Mouse (Mus musculus) ovary, postnatal 14 days (tissue): ENCODE results near the gene 2310030G06Rik.

ENCODE experiments used
- DNase-seq: peaks from one replicate; pipeline ENCODE4 v3.0.0; 2022; ENCODE audit warnings: low spot score

The 2310030G06Rik gene

DNA sequence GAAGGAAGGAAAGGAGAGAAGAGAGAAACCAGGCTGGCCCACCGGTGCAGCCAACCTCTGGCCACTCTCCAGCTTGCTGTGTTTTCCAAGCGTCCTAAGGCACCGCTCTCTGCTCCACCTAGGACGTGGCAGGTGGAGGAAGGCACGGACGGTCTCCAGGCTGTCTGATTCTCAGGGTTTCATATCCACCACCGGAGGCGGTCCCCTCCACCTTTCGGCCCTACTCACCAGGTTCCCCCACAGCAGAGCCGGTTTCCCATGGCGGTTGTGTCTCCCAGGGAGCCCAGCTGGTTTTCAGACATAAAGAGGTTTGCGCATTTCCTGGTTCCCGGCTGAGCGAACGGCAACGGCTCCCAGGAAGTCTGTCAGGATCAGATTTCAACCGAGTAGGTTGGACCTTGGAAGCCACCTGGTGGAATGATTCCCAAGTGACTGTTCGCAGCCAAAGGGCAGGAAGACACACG is at the start of gene 2310030G06Rik:
Gene 2310030G06Rik, minus strand, starts transcription at position 323 of the 464 bp plus-strand sequence.
- no peak for DNase-seq

DNA sequence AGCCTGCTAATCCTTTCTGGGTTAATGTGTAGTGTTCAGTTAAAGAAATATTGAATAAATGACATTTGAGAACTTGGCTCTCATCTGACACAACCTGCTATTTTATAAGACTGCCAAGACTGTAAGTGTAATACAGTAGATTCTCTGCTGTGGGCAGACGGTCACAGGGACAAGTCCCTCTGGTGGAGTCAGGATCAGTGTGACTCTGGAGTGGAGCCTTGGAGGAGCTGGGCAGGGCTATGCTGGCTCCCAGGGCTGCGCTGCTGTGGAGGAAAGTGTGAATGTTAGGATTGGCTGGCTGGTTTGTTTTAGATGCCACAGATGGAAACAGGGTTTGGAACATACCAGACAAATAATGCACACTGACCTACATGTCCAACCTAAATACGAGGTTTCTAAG is 48.9 kb upstream of the 2310030G06Rik start:
- no peak for DNase-seq

DNA sequence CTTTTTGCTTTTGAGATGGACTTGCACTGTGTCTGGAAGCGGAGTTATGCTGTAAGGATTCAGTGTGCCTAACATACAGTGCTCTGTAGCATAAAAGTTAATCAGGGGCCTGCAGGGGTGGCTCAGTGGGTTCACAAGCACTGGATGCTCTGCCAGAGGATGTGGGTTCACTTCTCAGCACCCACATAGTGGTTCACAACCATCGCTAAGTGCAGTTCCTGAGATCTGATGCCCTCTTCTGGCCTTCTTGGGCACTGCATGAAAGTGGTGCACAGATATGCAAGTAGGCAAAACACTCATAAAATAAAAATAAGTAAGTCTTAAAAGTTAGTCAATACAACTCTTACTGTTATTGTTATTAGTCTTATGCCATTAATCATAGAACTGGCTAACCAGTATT is 35.8 kb upstream of the 2310030G06Rik start:
- DNase-seq = no peak

DNA sequence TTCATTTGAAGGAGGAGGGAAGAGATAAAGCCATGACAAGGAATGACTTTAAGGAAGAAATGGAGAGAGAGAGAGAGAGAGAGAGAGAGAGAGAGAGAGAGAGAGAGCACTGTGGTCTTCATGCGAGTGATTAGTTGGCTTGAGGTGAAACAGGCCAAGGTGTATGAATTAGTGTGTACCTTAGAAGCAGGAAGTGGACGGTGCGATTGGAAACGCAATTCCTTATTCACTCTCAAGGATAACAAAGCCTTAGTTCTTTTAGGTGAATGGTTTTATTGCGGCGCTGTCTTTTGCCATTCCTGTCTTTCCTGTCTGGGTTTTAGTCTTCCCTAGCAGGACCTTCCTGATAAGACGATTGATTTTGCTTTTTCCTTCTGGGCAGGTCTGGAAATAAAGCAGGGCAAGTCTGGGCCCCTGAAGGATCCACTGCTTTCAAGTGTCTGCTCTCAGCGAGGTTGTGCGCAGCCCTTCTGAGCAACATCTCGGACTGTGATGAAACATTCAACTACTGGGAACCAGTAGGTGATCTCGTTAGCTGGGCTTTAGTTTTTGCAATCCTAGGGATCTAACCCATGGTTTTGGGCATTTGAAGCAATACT is 29.9 kb upstream of the 2310030G06Rik start:
- DNase-seq = no peak

DNA sequence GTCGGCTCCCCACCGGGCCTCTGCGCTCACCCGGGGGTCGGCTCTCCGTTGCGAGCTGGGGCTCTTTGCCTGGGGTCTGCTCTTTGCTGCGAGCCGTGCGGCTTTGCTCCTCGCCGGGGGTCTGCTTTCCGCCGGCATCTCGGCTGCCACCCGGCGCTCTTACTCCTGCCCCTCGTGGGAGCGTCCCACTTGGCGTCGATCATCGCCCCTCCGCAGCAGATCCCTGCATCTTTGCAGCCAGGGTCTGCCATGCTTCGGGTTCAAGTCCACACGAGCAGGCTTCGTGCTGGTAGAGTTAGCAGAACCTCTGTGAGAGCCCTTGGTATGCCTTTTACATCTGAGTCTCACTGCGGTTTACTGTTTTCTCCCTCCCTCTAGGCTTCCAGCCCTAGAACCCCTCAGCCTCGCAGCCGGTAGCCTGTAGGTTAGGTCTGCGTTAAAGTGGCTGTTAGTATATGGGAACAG is 29.4 kb upstream of the 2310030G06Rik start:
- no peak for DNase-seq

DNA sequence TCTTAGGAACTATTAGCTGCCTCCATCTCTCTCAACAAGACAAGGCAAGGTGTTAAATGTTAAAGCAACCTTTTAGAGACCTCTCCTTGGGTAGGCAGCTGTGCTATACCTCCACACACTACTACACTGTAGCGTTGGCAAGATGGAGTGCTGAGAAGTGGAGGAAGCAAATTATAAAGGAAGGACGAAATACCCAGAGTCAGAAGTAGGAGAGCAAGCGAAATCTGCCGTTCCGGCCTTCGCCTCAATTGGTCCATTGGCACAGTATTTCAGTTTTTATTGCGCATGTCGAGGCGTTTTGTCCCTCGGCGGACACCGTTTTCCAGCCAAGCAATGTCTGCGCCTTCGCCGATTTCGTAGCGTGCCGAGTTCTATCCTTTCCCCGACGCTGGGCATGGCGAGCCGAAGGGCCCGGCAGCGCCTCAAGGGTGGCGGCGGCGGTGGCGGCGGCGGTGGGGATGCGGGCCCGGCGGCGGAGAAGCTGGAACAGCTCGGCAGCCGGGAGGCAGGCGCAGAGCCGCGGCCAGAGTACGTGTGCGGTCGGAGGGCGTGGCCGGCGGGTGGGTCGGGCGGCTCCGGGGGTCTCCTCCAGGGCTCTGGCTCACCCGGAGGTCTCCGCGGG is 28.8 kb upstream of the 2310030G06Rik start, which contains the start of the genes Alg9 and 1110032A03Rik:
Gene Alg9, plus strand, starts transcription at position 29 of the 622 bp plus-strand sequence.
Gene 1110032A03Rik, minus strand, starts transcription at position 530 of the 622 bp plus-strand sequence.
- peak; percentile 89 for DNase-seq

DNA sequence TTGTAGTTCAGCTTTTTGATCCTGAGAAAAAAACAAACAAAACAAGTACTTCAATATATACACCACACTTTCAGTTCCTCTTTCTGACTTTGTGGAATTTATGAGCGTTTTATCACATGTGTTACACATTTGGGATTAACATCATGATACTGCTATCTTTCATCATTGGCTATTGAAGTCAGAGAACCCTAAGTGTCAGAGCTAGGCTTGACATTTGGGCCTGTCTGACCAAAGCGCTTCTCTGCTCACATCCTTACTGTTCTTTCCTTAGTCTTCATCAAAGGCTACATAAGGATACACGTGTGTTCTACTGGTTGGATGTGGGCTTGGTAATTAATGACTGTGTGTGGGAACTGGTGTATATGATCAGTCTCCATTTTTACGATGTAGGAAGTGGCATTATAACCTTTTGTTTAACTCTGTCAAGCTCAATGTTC is 27.7 kb upstream of the 2310030G06Rik start:
- DNase-seq = no peak

DNA sequence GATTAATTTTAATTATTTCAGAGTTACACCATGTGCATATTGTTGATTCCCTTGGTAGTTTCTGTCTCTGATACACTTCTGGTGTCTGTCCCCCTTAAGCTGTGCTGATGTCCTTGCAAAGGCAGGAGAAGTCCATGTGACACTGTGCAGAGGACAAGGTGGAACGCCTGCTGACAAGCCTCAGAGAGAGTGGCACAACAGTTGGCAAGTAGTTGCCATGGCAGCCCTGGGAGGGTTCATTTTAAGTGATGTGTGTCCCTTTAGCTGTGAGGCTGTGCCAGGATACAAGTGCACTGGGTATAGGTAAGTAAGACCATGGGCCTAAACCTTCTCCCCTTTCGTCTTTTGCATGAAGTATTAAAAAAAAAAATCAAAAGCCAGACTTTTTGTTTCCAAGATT is 23.7 kb upstream of the 2310030G06Rik start:
- no peak for DNase-seq

DNA sequence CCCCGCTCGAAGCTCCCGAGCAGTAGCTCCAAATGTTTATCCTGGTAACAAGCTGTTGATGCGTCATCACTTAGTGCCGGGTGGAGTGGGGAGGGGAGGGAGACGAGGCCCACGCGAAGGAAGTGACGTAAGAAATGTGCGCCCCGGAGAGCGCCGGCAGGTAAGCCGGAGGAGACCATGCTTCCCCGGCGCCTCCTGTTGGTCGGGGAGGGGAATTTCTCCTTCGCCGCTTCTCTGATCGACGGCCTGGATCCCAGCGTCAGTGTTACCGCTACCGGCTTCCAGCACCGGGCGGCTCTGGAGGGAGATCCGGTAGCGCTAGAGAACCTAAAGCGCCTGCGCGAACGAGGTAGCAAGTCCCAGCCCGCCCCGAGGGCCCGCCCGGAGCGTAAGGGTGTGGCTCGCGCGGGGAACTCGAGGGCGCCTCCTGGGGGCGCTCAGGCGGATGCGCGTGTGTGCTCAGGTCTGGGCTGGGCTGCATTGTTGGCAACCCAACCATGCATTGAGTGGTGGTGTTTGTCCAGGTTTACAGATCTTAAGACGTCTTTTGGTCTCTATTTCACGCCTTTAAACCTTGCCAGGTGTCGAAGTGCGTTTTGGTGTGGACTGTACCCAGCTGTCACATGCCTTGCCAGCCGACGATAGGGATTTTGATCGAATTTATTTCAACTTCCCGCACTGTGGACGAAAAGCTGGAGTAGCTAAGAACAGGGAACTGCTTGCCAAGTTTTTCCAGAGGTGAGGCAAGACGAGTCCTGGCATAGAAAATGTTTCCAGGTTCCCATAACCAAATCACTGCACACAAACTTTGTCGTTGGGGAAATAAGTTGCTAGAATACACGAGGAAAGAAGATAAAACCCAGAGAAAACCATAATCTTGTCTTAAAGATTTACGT is 22.0 kb upstream of the 2310030G06Rik start, which contains the start of gene Fdxacb1:
Gene Fdxacb1, plus strand, starts transcription at position 130 of the 896 bp plus-strand sequence.
- DNase-seq = peak; percentile 97

DNA sequence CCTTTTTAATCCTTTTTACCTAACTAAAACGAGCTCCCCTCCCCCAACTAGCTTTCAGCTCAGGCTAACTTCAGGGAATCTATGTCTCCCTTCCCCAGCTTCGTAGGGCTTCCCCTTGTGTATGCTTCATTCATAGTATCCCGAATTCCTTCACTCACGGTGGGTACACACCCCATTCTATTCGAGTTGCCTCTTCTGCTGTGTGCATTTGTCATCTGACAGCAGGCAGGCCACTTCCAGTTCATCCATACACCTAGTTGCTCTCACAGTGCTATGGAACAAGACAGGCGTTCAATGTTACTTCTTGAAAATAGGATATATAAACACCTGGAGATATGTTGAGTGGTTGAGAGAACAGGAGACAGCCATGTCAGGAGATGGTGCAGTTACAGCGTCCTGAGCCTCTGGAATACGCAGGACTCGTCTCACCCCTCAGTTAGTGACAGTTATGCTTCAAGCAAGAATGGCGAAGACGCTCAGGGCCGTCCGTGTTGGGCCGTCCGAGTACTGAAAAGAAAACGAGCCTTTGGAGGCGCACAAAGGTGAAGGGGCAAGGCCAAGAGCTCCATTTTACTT is 21.3 kb upstream of the 2310030G06Rik start:
- DNase-seq = no peak

DNA sequence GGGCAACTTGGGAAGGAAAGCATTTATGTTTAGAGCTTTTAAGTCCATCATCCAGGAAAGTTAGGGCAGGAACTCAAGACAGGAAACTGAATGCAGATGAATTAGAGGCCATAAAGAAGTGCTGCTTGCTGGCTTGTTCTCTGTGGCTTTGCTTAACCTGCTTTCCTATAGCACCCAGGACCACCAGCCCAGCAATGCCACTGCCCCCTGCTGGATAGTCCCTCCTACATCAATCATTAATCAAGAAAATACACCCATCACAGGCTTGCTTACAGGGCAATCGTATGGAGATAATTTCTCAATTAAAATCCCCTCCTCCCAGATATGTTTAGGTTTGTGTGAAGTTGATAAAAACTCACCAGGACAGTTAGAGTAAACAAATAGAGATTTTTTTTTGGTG is 17.0 kb upstream of the 2310030G06Rik start:
- no peak for DNase-seq

DNA sequence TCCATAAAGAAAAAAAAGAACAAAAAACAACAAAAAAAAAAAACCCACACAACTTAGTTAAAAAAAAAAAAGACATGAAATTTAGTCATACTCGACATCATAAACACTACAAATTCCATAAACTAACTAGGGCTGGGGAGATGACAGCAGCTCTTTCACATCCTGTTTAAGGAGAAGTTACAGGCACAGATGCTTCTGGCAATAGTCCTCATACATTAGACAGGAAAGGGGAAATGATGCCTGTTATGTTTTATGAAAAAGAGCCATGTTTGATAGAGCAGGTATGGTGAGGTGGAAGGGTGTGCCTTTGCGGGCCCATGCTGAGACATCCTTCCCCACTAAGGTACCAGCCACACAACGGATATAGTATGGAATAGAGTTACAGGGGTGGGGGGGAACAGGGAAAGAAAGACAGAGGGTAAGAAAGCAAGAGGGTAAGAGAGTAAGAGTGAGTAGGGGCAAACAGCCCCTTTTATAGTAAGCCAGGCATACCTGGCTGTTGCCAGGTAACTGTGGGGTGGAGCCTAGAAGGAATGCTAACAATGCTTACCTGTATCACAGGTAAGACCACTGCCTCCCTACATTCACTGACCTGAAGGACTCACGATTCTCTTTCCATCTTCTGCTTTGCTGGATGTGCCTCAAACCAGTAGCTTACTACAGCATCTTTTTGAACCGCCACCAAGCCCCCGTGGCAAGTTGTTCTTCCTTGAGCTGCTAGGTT is 15.3 kb upstream of the 2310030G06Rik start:
- no peak for DNase-seq

DNA sequence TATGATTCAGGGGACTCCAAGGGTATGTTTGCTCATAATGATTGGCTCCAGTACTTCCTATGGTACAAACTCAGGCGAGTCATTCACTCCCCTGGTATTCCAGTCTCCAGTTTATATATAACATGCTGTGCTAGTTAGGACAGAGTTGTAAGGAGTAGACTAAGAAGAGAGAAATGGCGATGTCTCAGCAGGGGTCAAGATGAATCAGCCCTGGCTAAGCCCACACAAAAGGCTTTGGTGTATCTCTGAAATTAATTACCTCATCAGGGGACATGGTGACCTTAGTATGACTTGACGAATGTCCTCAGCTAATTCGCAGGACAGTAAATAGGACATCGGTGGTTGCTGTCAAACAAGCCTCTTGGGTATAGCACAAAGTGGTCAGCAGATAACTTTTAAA is 10.4 kb upstream of the 2310030G06Rik start:
- DNase-seq = no peak

DNA sequence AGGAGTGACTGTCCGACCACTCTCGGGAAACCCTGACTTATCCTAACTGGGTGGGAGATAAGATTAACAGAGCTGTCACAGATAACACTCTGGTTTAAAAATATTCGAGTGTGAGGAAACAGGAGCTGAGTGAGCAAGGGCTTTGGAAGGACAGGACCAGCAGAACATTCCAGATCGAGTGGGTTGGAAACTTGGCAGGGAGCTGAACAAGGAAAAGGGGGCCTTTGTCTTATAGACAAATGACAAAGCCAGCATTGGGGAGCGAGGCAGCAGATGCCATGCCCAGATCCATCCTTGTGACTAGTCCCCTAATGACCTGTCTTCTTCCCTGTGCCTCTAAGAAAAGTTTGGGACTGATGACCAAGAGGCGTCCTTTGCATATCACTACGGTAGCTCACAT is 7.6 kb upstream of the 2310030G06Rik start:
- DNase-seq = no peak

DNA sequence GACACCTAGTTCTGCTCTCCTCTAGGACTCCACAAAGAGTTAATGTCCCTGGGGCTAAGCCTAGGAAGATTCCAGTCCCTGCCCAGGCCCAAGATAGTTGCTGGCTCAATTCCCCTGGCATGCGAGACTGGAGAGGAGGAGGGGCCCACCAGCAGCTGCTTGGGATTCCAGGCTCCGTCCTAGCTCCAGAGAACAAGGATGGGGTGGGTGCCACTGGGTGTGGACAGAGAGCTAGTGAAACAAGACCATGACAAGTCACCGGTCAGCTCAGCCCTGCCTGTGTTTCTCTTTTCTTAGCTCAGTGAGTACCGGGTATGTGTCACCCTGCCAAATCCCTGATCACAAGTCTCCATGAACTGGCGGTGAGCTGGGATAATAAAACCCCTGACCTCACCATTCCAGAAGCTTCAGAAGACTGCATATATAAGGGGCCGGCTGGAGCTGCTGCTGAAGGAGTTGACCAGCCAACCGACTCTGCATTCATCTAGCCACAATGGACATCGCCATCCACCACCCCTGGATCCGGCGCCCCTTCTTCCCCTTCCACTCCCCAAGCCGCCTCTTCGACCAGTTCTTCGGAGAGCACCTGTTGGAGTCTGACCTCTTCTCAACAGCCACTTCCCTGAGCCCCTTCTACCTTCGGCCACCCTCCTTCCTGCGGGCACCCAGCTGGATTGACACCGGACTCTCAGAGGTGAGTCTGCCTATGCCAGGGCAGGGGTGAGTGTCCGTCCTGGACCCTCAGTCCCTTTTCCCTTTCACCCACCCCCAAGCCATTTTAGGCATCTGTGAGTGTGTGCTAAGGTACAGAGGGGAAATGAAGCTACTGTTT is 6.7 kb upstream of the 2310030G06Rik start:
- DNase-seq = peak; percentile 60

DNA sequence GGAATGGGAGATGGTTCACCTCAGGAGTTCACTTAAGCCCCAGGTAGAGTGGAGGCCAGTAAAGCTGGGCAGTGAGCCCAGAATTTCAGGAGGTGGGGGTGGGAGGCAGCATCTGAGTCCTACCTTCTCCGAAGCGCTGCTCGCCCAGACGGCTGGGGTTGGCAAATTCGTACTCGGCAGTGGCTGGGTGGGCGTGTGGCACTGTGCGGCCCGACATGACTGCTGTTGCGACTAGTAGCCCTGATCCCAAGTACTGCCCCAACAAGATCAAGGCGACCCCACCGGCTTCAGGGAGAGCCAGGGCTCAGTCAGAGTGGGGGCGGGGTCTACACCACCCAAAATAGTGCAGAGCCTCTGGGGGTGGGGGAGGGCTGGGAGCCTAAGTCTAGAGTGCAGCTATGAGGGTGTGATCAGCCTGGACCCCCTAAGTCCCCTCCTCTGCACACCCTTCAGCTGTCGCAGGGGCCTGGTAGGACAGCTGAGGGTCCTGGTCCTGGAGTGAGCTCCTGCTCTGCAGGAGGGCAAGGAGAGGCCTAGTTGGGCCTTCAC is 5.8 kb upstream of the 2310030G06Rik start, which contains the start of gene Hspb2:
Gene Hspb2, minus strand, starts transcription at position 301 of the 549 bp plus-strand sequence.
- no peak for DNase-seq

DNA sequence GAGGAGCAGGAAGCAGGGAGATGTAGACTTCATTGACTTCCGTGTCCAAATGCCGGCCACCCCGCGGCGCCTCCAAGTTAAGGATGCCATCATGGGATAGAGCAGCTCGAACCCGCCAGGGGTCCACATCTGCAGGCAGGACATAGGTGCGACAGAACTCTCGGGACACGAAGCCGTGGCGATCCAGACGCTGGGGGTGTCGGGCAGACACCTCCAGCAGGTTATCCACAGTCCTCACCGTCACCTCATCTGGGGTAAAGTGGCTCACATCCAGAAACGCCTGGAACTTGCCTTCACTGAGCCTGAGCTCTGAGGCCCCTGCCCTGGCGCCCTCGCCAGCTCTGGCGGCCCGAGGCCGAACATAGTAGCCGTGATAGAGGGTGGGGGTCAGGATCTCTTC is 5.0 kb upstream of the 2310030G06Rik start, which contains the start of gene Cryab:
Gene Cryab, plus strand, starts transcription at position 3 of the 400 bp plus-strand sequence.
- DNase-seq = no peak

DNA sequence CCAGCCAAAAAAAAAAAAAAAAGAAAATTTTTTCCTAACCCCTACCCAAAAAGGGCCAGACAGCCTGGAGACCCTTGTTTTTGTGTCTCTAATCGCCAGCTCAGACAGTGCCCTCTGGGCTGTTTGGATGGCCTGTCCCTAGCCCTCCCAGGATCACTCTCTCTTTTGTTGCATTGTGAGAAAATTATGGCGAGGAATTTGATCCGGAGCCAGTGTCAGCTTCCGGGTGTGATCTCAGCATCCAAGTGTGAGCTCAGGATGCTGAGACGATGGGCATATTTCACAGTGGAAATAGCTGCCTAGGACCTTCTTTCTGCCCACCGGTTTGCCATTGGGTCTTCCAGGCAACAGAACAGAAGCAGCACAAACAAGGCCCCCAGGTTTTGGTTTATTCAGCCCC is 4.4 kb upstream of the 2310030G06Rik start:
- DNase-seq = no peak

DNA sequence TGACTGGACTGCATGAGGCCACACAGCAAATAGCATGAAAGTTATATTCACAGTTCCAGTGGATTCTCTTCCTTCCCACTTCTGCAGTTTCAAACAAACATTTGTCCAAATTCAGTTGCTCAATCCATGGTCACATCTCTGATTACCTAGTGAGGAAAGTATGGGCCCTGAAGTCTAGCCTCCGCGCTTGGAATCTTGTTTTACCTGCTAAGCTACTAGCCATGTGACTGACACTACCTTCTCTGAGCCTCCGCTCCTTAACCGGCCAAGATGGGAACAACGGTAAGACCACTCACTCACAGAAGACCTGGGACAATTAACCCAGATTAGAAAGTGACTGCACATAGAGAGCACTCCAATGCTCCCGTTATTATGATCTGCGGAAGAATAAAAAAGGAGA is 530 bp downstream of the 2310030G06Rik start:
- no peak for DNase-seq

DNA sequence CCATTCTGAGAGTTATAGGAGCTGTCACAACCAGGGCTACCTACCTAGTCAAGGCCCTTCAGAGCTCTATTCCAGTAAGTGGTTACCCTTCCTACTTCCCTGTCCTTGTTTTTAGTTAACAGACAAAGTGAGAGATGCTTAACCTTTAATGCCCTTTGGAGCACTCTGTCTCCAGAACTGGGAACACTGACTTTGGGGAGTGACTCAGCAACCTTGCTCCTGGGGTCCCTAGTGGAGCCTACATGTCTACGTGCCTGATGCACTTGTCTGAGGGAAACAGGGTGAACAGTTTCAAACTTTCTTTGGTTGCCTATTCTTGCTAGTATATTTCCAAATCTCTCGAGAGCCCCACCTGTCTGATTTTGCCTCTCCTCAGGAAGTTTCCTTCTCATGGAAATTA is 3.6 kb downstream of the 2310030G06Rik start:
- DNase-seq = no peak
